Mouse (Mus musculus): Measurements from ENCODE around the gene Spag5.

Gene Spag5

DNA sequence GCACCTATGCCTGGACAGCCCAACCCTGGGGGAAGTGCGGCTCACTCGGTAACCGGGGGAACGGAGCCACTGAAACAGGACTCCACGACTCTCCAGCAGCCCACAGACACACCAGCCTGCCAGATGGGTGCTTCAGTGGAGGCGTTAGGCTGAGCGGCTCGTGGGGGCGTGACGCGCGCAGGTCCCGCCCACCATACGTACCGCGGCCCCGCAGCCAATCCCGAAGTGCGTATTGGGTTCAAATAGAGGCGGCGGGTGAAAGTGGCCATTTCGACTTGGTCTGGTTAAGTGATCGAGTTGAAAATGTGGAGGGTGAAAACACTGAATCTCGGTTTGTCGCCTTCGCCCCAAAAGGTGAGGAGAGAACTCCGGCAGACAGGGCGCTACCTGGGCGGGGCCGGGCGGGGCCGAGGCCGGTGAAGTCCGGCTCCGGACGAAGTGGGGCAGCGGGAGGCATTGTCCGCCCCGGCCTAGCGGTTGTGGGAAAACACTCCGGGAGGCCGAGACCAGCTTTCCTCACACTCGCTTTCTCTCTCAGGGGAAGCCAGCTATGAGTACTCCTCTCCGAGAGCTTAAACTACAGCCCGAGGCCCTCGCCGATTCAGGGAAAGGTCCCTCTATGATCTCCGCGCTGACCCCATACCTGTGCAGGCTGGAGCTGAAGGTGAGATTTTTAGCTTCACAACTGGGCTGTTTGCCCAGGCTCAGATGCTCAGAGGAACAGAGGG is at the start of gene Spag5:
Spag5 (plus strand) TSS at position 173 of the 728 bp plus-strand sequence.
- peak; percentile 86 for DNase-seq (ENCODE audit: low spot score in 2 of 2)

DNA sequence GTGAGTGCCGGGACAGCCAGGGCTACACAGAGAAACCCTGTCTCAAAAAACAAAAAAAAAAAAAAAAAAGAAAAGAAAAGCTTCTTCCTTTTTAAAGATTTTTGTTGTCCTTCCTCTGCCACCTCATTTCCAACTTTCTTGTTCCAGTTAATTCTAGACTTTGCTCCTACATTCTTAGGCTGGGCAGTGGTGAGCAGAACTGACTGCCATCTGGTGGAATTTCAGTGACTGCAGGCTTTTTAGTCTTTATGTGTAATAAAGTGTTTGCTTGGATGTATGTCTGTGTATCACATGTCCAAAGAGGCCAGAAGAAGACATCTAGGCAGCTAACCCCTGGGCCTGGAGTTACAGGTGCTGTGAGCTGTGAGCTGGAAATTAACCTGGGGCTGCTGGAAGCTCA is 44.7 kb upstream of the Spag5 start:
- DNase-seq (ENCODE audit: low spot score in 2 of 2), result no peak

DNA sequence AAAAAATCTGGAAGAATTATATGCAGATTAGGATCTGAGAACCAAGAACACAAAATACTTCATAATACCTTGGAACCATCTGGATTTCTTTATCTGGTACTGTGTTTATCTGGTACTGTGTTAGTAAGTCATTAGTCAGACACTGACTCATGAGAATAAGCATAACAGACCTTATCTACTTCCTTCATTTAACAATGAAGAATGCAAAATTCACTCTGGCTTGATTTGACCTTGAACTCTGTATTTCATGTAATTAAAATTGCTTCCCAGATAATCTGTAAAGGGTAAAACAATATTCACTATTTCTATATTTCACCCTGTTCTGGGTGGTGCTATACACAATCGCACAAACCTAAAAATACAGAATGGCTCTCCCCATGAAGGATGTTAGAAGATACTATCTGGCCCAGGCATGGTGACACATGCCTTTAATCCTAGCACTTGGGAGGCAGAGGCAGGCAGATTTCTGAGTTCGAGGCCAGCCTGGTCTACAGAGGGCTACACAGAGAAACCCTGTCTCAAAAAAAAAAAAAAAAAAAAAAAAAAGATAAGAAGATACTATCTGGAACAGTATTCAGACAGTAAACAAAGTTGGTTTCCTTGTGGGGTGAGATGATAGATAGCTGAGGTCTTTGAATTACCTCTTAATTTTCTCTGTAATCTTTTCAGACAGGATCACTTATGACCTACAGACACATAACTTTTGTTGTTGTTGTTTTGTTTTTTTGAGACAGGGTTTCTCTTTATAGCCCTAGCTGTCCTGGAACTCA is 40.7 kb upstream of the Spag5 start:
- DNase-seq (ENCODE audit: low spot score in 2 of 2), result no peak

DNA sequence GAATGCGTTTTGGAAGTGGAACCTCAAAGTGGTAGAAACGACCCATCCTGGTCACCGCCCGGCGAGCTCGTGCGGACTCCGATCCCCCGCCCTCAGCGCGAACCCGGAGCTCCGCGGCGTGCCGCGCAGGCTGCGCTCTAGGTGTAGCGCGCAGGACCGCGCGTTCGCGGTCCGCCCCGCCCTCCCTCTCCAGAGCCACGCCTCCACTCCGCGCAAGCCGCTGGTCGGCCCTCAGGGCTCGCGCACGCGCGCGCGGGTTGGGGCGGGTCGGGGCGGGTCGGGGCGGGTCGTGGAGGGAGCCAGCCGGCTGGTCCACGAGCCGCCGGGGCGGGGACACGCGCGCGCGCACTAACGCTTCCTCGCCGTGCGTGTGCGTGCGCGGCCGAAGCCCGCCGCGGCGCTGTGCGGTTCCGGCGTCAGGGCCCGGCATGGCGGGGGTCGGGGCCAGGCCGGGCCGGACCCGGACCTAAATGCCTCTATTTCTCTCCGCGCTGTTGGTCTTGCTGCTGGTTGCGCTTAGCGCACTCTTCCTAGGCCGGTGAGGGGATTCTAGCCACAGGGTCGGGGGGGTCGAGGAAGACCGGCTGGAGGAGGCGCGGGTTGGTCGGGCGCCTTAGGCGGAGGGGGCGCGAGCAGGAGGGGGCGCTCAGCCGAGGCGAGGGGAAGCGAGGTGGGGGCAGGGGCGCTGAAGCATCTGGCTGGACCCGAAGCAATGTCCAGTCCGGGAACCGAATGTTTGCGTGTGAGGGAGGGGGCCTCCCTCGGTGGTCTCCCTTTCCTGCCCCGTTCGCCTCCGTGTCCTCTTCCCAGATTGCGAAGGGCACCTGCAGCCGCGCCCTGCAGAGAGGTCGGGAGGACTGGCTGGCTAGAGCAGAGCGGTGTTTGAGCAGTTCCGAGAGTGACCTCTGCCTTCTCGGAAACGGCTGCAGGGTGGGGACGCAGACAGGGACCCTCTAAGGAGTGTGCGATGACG is 39.7 kb upstream of the Spag5 start, which contains the start of gene 2610507B11Rik:
2610507B11Rik (plus strand) TSS at position 373 of the 973 bp plus-strand sequence.
- peak; percentile 85 to 91 for DNase-seq (ENCODE audit: low spot score in 2 of 2)

DNA sequence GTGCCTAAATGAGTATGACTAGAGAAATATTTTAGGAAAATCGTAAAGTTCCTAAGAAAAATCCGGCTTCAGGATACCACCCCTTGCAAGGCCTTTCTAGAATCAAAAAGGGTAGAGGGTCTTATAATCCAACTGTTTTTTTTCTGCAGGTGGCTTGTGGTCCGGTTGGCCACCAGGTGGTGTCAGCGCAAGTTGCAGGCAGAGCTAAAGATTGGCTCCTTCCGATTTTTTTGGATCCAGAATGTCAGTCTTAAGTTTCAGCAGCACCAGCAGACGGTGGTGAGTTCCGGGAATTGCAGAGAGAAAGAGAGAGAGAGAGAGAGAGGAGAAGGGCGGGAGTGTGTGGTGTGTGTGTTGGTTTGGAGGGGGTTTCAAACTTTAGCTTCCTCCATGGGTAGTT is 38.8 kb upstream of the Spag5 start:
- DNase-seq (ENCODE audit: low spot score in 2 of 2), result peak; percentile 32 to 54

DNA sequence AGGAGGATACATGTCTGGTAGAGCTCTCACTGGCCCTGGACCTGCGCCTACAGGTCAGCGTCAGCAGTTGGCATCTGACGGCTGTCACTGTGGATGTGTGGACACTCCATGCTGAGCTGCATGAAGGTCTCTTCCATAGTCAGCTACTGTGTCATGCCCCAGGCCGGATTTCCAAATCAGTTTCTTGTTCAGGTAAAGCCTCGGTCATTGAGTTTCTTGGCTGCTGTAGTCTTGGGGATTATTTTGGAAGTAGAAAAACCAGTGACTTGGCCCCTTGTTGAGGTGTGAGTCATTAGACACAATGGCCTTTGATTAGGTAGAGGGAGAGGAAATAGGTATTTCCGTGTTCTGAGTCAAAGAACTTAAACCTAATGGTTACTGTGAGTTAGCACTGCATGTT is 35.8 kb upstream of the Spag5 start:
- no peak for DNase-seq (ENCODE audit: low spot score in 2 of 2)

DNA sequence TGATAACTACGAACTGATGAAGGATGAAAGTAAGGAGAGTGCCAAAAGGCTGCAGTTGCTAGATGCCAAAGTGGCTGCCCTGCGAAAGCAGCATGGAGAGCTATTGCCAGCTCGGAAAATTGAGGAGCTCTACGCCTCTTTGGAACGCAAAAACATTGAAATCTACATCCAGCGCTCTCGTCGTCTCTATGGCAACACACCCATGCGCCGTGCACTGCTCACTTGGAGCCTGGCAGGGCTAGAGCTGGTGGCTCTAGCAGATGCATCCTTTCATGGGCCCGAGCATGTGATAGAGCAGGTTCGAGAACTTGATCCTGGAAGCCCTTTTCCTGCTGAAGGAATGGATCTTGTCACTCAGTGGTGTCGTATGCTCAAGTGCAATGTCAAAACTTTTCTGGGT is 29.3 kb upstream of the Spag5 start:
- DNase-seq (ENCODE audit: low spot score in 2 of 2), result no peak

DNA sequence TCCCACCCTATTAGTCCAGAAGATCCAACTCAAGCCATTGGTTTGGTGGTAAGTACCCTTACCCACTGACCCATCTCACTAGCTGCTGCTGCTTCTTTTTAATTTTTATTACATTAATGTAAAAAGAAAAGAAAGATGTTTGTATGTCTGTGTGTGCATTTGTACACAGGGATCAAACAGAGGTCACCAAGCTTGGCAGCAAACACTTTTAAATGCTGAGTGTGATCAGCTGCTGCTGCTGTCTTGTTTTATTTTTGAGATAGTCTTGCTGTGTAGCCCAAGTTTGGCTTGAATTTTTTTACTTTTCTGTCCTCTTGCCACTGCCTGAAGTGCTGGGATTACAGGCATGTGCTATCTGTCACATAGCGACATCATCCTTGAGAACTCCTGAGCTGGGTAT is 25.7 kb upstream of the Spag5 start:
- DNase-seq (ENCODE audit: low spot score in 2 of 2), result no peak

DNA sequence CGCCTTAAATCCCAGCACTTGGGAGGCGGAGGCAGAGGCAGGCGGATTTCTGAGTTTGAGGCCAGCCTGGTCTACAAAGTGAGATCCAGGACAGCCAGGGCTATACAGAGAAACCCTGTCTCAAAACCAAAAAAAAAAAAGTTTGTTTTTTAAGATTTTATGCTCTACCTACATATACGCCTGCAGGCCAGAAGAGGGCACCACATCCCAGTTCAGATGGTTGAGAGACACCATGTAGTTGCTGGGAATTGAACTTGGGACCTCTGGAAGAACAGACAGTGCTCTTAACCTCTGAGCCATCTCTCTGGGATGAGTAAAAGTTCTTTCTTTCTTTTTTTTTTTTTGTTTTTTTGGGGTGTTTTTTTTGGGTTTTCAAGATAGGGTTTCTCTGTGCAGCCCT is 25.2 kb upstream of the Spag5 start:
- DNase-seq (ENCODE audit: low spot score in 2 of 2), result peak in 1 of 2 experiments; percentile 11

DNA sequence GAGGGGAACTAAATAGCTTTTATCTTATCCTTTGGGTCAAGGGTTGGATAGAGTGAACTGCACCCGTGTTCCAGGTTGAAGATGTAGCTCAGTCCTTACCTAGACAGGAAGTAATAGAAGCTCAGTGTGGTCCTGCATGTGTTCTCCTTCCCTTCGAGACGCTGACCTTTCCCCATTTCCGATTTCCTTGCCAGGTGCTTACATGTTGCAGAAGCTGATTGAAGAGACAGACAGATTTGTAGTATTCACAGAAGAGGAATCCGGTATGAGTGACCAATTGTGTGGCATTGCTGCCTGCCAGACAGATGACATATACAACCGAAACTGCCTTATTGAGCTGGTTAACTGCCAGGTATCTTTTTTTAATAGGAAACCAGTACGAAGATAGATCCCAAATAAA is 22.5 kb upstream of the Spag5 start:
- no peak for DNase-seq (ENCODE audit: low spot score in 2 of 2)

DNA sequence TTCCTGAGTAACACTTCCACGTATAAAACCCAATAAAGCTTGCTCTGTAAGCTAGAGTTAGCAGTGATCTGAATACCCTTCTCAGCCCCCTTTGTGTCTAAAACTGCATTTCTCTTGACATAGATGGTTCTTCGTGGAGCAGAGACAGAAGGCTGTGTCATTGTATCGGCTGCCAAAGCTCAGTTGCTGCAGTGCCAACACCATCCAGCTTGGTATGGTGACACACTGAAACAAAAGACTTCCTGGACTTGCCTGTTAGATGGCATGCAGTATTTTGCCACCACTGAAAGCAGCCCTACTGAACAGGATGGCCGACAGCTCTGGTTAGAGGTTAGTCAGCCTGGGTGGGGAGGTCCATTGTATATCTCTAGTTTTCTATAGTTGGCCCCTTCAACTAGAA is 21.7 kb upstream of the Spag5 start:
- no peak for DNase-seq (ENCODE audit: low spot score in 2 of 2)

DNA sequence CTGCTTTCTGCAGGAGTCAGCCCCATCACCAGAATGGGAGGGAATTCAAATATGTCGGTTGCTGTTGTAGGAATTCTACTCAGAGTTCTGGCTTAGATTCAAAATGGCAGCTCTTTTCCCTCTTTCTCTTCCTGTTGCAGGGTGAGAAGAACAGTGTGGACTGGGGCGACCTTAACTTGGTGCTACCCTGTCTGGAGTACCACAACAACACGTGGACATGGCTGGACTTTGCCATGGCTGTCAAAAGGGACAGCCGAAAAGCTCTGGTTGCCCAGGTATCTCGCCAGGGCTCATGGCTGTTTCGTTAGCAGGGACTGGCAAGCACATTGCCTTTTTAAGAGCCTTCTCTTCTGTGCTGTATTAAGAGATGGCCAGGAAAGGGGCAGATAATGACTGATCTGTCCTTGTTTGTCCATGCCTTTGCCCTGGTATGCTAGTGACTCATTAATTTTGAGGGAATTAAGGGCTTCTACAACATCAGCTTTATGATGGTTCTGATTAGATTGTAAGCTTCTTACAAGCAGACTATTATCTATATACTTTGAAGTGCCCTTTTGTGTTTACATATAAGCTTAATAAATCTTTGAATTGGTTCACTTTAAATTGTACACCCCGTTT is 12.1 kb upstream of the Spag5 start:
- no peak for DNase-seq (ENCODE audit: low spot score in 2 of 2)

DNA sequence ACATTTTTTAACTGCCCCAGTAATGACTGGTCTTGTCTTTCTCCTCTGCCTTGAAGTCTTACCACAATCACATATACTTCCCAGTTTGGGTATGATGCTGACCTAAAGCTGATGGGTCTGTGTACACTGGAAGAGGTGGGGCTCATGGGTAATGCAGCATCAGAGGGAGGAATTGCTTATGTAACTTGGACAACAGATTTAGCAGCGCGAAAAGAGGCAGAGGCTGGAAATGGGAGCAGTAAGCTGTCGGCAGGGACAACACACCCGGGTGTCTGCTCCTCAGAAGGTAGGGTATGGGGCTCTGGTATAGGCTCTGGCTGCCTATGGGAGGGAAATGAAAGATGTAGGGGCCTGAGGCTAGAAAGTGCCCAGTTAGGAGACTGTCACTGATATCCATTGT is 10.7 kb upstream of the Spag5 start, which contains the start of gene BC030499:
BC030499 (plus strand) TSS at position 188 of the 400 bp plus-strand sequence.
- DNase-seq (ENCODE audit: low spot score in 2 of 2), result no peak

DNA sequence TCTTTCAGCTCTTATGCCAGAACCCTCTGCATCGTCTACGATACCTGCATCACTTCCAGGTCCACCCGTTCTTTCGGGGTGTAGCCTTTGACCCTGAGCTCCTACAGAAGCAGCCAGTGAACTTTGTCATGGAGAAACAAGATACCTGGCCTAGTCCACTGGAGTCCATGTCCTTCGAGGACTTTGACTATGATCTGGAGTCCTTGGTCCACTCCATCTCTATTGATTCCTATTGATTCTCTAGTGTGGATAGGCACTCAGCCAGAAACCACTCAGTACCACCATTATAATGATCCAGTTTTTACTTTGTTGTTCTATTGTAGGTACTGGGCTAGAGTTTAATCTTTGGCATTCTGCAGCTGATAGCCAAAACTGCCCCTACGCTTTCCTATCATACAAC is 6.7 kb upstream of the Spag5 start:
- DNase-seq (ENCODE audit: low spot score in 2 of 2), result no peak

DNA sequence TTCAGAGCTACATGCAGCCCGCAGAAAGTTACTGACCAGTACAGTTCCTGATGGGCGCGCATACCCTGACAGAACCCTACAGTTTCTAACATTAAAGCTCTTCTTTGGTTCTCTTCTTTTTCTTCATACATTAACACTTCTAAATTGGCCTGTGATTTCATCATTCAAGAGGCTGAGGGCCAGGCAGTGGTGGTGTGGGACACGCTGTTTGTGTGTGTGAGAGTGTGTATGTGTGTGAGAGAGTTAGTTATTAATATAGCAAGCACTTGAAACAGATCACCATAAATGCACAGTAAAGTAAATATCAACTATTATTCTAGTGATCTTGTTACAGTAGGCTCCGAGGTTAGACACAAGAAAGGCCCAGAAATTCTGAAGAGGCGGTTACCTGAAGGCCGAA is 412 bp upstream of the Spag5 start:
- DNase-seq (ENCODE audit: low spot score in 2 of 2), result no peak

DNA sequence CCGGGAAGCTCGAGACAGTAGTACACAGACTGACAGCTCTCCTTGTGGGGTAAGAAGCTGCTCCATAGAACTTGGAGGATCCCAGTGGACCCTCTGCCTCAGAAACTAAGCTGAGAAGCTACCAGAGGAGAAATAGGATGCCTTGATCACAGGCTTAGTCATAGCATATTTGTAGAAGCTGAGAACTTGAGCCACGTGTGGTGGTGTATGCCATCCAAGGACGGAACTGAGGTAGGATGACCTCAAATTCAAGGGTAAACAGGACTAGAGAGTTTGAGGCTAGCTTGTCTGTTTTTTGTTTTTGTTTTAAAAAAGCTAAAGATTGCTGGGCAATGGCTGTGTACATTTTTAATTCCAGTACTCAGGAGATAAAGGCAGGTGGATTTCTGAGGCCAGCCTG is 3.9 kb downstream of the Spag5 start:
- DNase-seq (ENCODE audit: low spot score in 2 of 2), result no peak

DNA sequence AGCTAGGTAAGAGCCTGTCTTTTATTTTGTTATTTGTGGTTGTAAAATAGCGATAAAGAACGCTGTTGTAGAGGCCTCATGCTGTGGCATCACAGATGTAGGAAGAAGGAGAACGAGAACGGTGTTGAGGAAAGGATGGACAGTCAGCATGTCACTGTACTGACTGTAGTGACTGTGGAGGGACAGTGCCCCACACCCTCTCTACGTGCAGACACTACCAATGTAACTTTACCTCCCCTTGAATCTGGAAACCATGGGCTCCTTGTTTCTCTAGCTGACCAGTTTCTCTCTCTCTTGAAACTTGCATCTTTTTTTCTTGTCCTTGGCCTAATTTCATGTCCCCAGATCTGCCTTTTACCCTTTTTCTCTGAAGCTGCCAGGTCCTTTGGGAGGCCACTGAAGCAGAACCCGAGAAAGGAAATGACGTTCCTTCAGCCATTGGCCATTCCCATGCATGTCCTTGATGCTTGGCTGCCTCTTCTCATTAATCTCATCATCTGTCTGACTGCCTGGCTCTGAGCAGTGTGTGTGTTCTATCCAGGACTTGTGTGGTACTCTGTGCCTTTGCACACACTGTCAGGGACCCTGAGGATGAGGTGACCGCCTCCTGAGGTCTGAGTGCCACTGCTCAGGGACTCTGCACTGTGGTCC is 9.7 kb downstream of the Spag5 start:
- no peak for DNase-seq (ENCODE audit: low spot score in 2 of 2)

DNA sequence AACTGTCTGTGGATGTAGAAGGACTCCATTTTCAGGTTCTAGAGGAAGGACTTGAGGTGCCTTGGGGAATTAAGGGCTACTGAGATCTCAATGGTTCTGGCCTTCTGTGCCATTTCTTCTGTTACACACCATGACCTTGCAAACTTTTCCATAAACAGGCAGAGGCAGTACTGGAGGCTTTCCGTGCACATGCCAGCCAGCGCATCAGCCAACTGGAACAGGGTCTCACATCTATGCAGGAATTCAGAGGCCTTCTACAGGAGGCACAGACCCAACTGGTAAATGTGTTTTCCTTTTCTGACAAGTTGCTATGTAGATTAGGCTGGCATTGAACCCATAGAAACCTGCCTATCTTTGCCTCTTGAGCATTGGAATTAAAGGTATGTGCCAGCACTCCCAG is 12.3 kb downstream of the Spag5 start:
- DNase-seq (ENCODE audit: low spot score in 2 of 2), result no peak

DNA sequence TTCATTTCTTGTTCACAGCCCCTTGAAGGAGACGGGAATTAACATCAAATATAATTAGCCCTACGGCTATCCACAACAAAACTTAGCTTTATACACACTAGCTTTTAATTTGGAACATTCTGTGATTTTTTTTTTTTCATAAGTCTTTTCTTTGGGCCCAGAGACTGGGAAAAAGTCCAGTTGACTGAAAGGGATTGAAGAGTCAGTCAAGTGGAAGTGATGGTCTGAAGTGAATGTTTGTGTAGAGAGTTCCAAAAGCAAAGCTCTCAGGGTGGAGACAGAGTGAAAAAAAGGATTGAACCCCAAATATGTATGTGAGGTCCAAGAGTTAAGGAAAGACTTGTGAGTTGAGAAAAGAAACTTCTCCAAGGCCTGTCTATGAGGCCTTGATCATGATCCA is 17.1 kb downstream of the Spag5 start:
- DNase-seq (ENCODE audit: low spot score in 2 of 2), result no peak

DNA sequence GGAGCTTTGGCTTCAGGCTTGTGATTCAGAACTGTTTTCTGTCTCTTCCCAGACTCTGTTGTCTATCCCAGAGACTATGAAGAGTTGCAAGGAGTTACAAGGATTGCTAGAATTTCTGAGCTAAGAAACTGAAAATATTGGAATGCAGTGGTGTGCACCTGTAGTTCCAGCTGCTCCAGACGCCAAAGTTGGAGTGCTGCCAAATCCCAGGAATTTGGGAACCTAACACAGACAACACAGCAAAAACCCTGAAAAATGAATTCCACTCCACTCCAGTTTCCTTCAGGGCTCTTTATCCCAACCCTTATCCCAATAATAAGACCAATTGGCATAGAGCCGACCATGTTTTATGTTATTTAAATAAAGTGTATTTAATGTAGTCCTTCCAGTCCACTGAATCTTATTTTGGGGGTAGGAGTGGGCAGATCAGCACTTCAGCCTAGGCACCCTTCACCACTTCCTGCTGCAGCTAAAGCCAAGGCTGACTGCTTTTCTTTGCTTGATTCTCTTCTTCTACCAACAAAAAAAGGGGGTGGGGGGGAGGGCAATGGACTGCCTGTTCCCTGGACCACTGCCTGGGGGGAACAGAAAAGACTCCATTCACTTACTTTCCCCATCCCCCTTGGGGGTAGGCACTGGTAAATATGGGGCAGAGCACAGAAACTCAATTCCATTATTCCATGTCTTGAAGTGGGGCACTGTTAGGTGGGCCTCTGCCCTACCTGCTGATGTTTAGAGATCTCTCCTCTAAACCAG is 20.9 kb downstream of the Spag5 start:
- no peak for DNase-seq (ENCODE audit: low spot score in 2 of 2)

All from natural killer cell, adult 2 months (primary cell).